8 mouse cellular contexts compared by ENCODE assay signal in the genomic region with DNA sequence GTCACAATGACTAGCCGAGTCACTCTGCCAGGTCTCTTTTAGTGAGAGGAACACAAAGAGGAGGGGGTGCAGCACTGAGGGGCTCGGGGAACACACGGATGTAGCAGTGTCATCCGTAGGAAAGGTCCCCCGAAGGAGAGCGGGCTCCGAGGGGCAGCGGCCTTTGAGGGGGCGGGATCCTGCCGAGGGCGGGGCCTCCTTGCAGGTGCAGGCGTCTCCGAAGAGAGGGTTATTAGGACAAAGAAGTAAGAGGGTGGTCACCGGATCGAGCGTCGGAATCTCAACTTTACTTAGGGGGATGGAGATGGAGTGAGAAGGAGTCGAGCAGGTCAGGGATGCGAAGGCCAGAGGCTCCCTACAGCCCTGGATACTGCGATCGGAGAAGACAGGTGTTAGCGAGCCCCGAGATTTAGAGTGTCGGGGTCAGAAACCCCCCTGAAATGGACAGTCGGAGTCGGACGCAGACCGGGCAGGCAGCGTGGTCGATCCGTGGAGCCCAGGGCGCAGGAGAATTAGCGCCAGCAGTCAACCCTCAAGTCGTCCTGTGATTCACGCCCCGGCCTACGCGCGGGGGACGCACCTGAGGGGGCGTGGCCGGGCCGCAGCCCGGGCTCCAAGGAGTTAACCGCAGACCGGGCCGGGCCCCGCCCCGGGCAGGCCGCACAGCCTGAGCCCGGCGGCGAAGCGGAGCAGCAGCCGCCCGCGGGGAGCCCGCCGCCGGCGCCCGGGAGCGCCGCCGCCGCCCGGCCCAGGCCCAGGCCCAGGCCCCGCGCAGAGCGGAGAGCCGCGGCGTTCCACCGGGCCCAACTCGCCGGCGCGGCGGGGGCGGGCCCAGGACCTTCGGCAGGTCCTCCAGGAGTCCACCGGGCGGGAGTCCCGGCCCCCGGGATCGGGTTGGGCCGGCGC. TPM values are rescaled to one million over a fixed set of nuclear protein-coding genes. Genes with fewer than 3 reads are reported as not detected.
DNase-seq lines count a peak whose midpoint lies in the region; ATAC-seq and TF ChIP-seq lines count a peak whose summit lies in the region.

No protein-coding gene starts in this region.

- peak overlapping the region; percentile 90 for H3K4me2 ChIP-seq in forebrain, embryonic 14.5 days (ENCODE audit: low read length)
- H3K4me2 ChIP-seq in hindbrain, embryonic 11.5 days (replicated peaks; ENCODE audit: low read depth, low read length): peak overlapping the region; percentile 84

- no peaks in the 10 kb centered on the region for H3K27me3 ChIP-seq in MEL (ENCODE audit: control insufficient read depth in 1 of 2, insufficient read depth in 2 of 2, low read length in 2 of 2)
- H3K27me3 ChIP-seq in forebrain, embryonic 14.5 days (replicated peaks; ENCODE audit: control insufficient read depth, insufficient read depth, low read length): no peaks in the 10 kb centered on the region
- no peaks in the 10 kb centered on the region for H3K27me3 ChIP-seq in hindbrain, embryonic 11.5 days (ENCODE audit: control insufficient read depth, insufficient read depth, low read length)

- no peaks in the 10 kb centered on the region for H3K9me3 ChIP-seq in MEL (replicated peaks; ENCODE audit: insufficient read depth, low read length)
- H3K9me3 ChIP-seq in forebrain, embryonic 14.5 days (replicated peaks; ENCODE audit: control insufficient read depth, low read length): no peaks in the 10 kb centered on the region
- no peaks in the 10 kb centered on the region for H3K9me3 ChIP-seq in hindbrain, embryonic 11.5 days (ENCODE audit: control insufficient read depth, low read length)

- DNase-seq in MEL (ENCODE audit: low read depth, low spot score): peak; percentile 83
- DNase-seq in cerebellum, adult 11 months: peak; percentile 76
- DNase-seq in forebrain, embryonic 14.5 days (ENCODE audit: low spot score): peak; percentile 84
- peak; percentile 80 for DNase-seq in hindbrain, embryonic 11.5 days (ENCODE audit: low spot score)
- DNase-seq in layer of hippocampus, postnatal 25 days (ENCODE audit: extremely low spot score in 1 of 2, low spot score in 1 of 2): peak; percentile 46 to 62
- DNase-seq in lung, postnatal 14 days: peak; percentile 70
- DNase-seq in retina, postnatal 1 day: peak; percentile 77
- DNase-seq in urinary bladder, adult 2 months (ENCODE audit: low spot score): peak; percentile 68

- peaks cover 0 to 1% of the 10 kb centered on the region in 2 experiments; a peak in 2 of 4 replicates for H3K4me1 ChIP-seq in MEL (ENCODE audit: control insufficient read depth in 1 of 2, insufficient read depth in 2 of 2, low read length in 2 of 2)
- peaks cover 10% of the 10 kb centered on the region for H3K4me1 ChIP-seq in forebrain, embryonic 14.5 days (ENCODE audit: control insufficient read depth, insufficient read depth, low read length)
- peaks cover 4% of the 10 kb centered on the region for H3K4me1 ChIP-seq in hindbrain, embryonic 11.5 days (replicated peaks; ENCODE audit: control insufficient read depth, insufficient read depth, low read length)

- TF ChIP-seq POLR2A in MEL (IDR thresholded peaks at IDR 0.05; ENCODE audit: control insufficient read depth in 1 of 2, insufficient read depth in 1 of 2, low read depth in 1 of 2, low read length in 2 of 2, poor library complexity in 1 of 2): no peak; a peak in 1 of 4 replicates

- H3K79me2 ChIP-seq in MEL (ENCODE audit: control insufficient read depth, insufficient read depth, low read length, poor library complexity): peaks cover 3% of the 10 kb centered on the region; the same call in 1 of the 2 replicates

- H3K36me3 ChIP-seq in MEL (ENCODE audit: control insufficient read depth in 1 of 2, insufficient read depth in 2 of 2, low read length in 2 of 2): no peaks in the 10 kb centered on the region
- H3K36me3 ChIP-seq in forebrain, embryonic 14.5 days (ENCODE audit: control insufficient read depth, insufficient read depth, low read length): peaks cover 30% of the 10 kb centered on the region
- H3K36me3 ChIP-seq in hindbrain, embryonic 11.5 days (ENCODE audit: control insufficient read depth, insufficient read depth, low read length): peaks cover 12% of the 10 kb centered on the region

- H3K27ac ChIP-seq in MEL (ENCODE audit: control insufficient read depth, low read depth, low read length): peak overlapping the region; percentile 30
- peak overlapping the region; percentile 92 for H3K27ac ChIP-seq in forebrain, embryonic 14.5 days (ENCODE audit: low read depth, low read length)
- H3K27ac ChIP-seq in hindbrain, embryonic 11.5 days (ENCODE audit: low read depth, low read length): peak overlapping the region; percentile 91

- H3K9ac ChIP-seq in MEL (ENCODE audit: control insufficient read depth, low read depth, low read length, poor library complexity, severe bottlenecking): peak overlapping the region; percentile 87
- H3K9ac ChIP-seq in forebrain, embryonic 14.5 days (ENCODE audit: low read length): peak overlapping the region; percentile 99
- peak overlapping the region; percentile 98 for H3K9ac ChIP-seq in hindbrain, embryonic 11.5 days (ENCODE audit: low read depth, low read length)

- peak overlapping the region; percentile 78 to 97 for H3K4me3 ChIP-seq in MEL (ENCODE audit: control insufficient read depth in 1 of 2, insufficient read depth in 1 of 2, low read depth in 2 of 2, low read length in 2 of 2)
- H3K4me3 ChIP-seq in forebrain, embryonic 14.5 days (ENCODE audit: low read depth, low read length): peak overlapping the region; percentile 91
- peak overlapping the region; percentile 94 for H3K4me3 ChIP-seq in hindbrain, embryonic 11.5 days (ENCODE audit: low read depth, low read length)

- peak; percentile 75 for ATAC-seq in forebrain, embryonic 14.5 days
- peak; percentile 78 for ATAC-seq in hindbrain, embryonic 11.5 days (ENCODE audit: low FRiP score)

- 0 out of 4 replicates have a peak, but pooled peaks of 1 of the 2 experiments have one; percentile 10 for TF ChIP-seq EP300 in MEL (IDR thresholded peaks at IDR 0.05; ENCODE audit: low read depth in 1 of 2, low read length in 2 of 2)

- no peak for TF ChIP-seq CTCF in MEL (IDR thresholded peaks at IDR 0.05 in 2 of 3, conservative IDR thresholded peaks at IDR 0.05 in 1 of 3; ENCODE audit: control insufficient read depth in 1 of 3, insufficient read depth in 1 of 3, low read depth in 2 of 3, low read length in 3 of 3, poor library complexity in 1 of 3, severe bottlenecking in 1 of 3)

- under 1% methylated on average over 78 of the region's 88 CpGs for WGBS in forebrain, embryonic 14.5 days
- WGBS in hindbrain, embryonic 11.5 days: under 1% methylated on average over 58 of the region's 88 CpGs

- no peak for TF ChIP-seq RAD21 in MEL (IDR thresholded peaks at IDR 0.05; ENCODE audit: low read depth, low read length)

TF ChIP-seq in MEL, 35 proteins besides CTCF, POLR2A, EP300 and RAD21 (continues in another document):
- TF ChIP-seq NELFE (IDR thresholded peaks at IDR 0.05; ENCODE audit: low read depth, low read length) (peak; percentile 22; the same call in 1 of the 2 replicates), HCFC1 (IDR thresholded peaks at IDR 0.05; ENCODE audit: low read depth, low read length) (peak; percentile 39; the same call in 1 of the 2 replicates), MAZ (IDR thresholded peaks at IDR 0.05; ENCODE audit: low read depth, low read length) (no peak)

RNA-seq across cellular contexts. Expression of gene Tesk1, which starts 1.0 kb away (rescaled TPM):
- 7.6 and 9.1 TPM in 2 replicates for total RNA-seq in MEL (2012; rRNA removed)
- polyA plus RNA-seq in MEL (2012; ENCODE audit: insufficient read depth in 1 of 2, insufficient read length in 2 of 2, low read depth in 1 of 2, low replicate concordance in 2 of 2, missing spikeins in 1 of 2): 10 to 100 TPM in 1 of 2 experiments, not detected in 1; 24.6 TPM
- 10.2 and 12.1 TPM in 2 replicates for polyA plus RNA-seq in forebrain, embryonic 14.5 days (2014; fragmentation: Nextera tagmentation; extraction: Ambion mirVana)
- 9.1 and 10.1 TPM in 2 replicates for polyA plus RNA-seq in hindbrain, embryonic 11.5 days (2014; fragmentation: Nextera tagmentation; extraction: Ambion mirVana)
- 10 to 100 TPM; 74.1 to 77.6 TPM for total RNA-seq in layer of hippocampus, postnatal 25 days (2021)
- 25.8 and 34.2 TPM in 2 replicates for polyA plus RNA-seq in urinary bladder, adult 2 months (2012; rRNA removed)

RNA-seq across cellular contexts. Expression of gene Cd72, which starts 11.7 kb away (rescaled TPM):
- total RNA-seq in MEL (2012; rRNA removed): 0.52 and 1.3 TPM in 2 replicates
- polyA plus RNA-seq in MEL (2012; ENCODE audit: insufficient read depth in 1 of 2, insufficient read length in 2 of 2, low read depth in 1 of 2, low replicate concordance in 2 of 2, missing spikeins in 1 of 2): 1 to 10 TPM in 1 of 2 experiments, not detected in 1; 2.4 TPM
- polyA plus RNA-seq in forebrain, embryonic 14.5 days (2014; fragmentation: Nextera tagmentation; extraction: Ambion mirVana): 6.7 and 8.8 TPM in 2 replicates
- 3.0 and 3.7 TPM in 2 replicates for polyA plus RNA-seq in hindbrain, embryonic 11.5 days (2014; fragmentation: Nextera tagmentation; extraction: Ambion mirVana)
- under 1 TPM in 1 of 2 experiments, not detected in 1; 0.22 TPM for total RNA-seq in layer of hippocampus, postnatal 25 days (2021)
- 2.4 and 4.6 TPM in 2 replicates for polyA plus RNA-seq in urinary bladder, adult 2 months (2012; rRNA removed)

RNA-seq across cellular contexts. Expression of gene Fam166b, which starts 13.8 kb away (rescaled TPM):
- total RNA-seq in MEL (2012; rRNA removed): not detected in 2 replicates
- not detected for polyA plus RNA-seq in MEL (2012; ENCODE audit: insufficient read depth in 1 of 2, insufficient read length in 2 of 2, low read depth in 1 of 2, low replicate concordance in 2 of 2, missing spikeins in 1 of 2)
- 0.29 and 0.73 TPM in 2 replicates for polyA plus RNA-seq in forebrain, embryonic 14.5 days (2014; fragmentation: Nextera tagmentation; extraction: Ambion mirVana)
- polyA plus RNA-seq in hindbrain, embryonic 11.5 days (2014; fragmentation: Nextera tagmentation; extraction: Ambion mirVana): 0.26 and 0.70 TPM in 2 replicates
- 1 to 10 TPM in 1 of 2 experiments, under 1 TPM in 1; 0.59 to 3.1 TPM for total RNA-seq in layer of hippocampus, postnatal 25 days (2021)
- 0.55 and 0.59 TPM in 2 replicates for polyA plus RNA-seq in urinary bladder, adult 2 months (2012; rRNA removed)

RNA-seq across cellular contexts. Expression of gene Sit1, which starts 40.8 kb away (rescaled TPM):
- total RNA-seq in MEL (2012; rRNA removed): 0.08 TPM in 1 of 2 replicates, not detected in the other
- under 1 TPM in 1 of 2 experiments, not detected in 1; 0.06 TPM for polyA plus RNA-seq in MEL (2012; ENCODE audit: insufficient read depth in 1 of 2, insufficient read length in 2 of 2, low read depth in 1 of 2, low replicate concordance in 2 of 2, missing spikeins in 1 of 2)
- not detected in 2 replicates for polyA plus RNA-seq in forebrain, embryonic 14.5 days (2014; fragmentation: Nextera tagmentation; extraction: Ambion mirVana)
- not detected in 2 replicates for polyA plus RNA-seq in hindbrain, embryonic 11.5 days (2014; fragmentation: Nextera tagmentation; extraction: Ambion mirVana)
- not detected for total RNA-seq in layer of hippocampus, postnatal 25 days (2021)
- polyA plus RNA-seq in urinary bladder, adult 2 months (2012; rRNA removed): 0.22 and 0.41 TPM in 2 replicates

RNA-seq across cellular contexts. Expression of gene Ccdc107, which starts 50.0 kb away (rescaled TPM):
- 32.9 and 44.3 TPM in 2 replicates for total RNA-seq in MEL (2012; rRNA removed)
- polyA plus RNA-seq in MEL (2012; ENCODE audit: insufficient read depth in 1 of 2, insufficient read length in 2 of 2, low read depth in 1 of 2, low replicate concordance in 2 of 2, missing spikeins in 1 of 2): 10 to 100 TPM in 1 of 2 experiments, not detected in 1; 56.7 TPM
- 68.7 and 69.1 TPM in 2 replicates for polyA plus RNA-seq in forebrain, embryonic 14.5 days (2014; fragmentation: Nextera tagmentation; extraction: Ambion mirVana)
- polyA plus RNA-seq in hindbrain, embryonic 11.5 days (2014; fragmentation: Nextera tagmentation; extraction: Ambion mirVana): 49.1 and 55.4 TPM in 2 replicates
- total RNA-seq in layer of hippocampus, postnatal 25 days (2021): 10 to 100 TPM; 23.5 to 28.1 TPM
- polyA plus RNA-seq in urinary bladder, adult 2 months (2012; rRNA removed): 272 and 290 TPM in 2 replicates

Comparison
In these comparisons a context has a peak if more than half of its experiments do, and no peak if none do; other contexts are left out.
1. Peak in every context shown above with its lines: DNase-seq, ATAC-seq, H3K4me3 ChIP-seq and H3K27ac ChIP-seq.
2. H3K27ac ChIP-seq: peak in every context shown above with its lines; median percentile 92 in forebrain, embryonic 14.5 days; 91 in hindbrain, embryonic 11.5 days; 30 in MEL.